Mouse (Mus musculus): ENCODE measurements around the gene Dcaf17. TPM values are rescaled to one million over a fixed set of nuclear protein-coding genes. Genes with fewer than 3 reads are reported as not detected.

Gene Dcaf17
- total and polyA plus RNA-seq, 3 experiments = 15.6 to 28.1 (median 22.7) TPM

GRCm38 (mm10) chr2:71011816-71012215, 43.3 kb upstream of the Dcaf17 start:
- Histone ChIP-seq H3K4me1 (ENCODE audit: control insufficient read depth in 1 of 2, insufficient read depth in 2 of 2) (peaks cover 0 to 2% of the 10 kb centered on the region in 2 experiments; a peak in 2 of 4 replicates), H3K4me3 (replicated peaks in 1 of 3; ENCODE audit: low read depth in 2 of 3, low read length in 2 of 3, poor library complexity in 1 of 3) (no peak overlapping the region), H3K27me3 (replicated peaks) (no peaks in the 10 kb centered on the region), H3K9me3 (replicated peaks; ENCODE audit: low read length) (peaks cover 2% of the 10 kb centered on the region), H3K79me2 (replicated peaks; ENCODE audit: control insufficient read depth, extremely low read depth, insufficient read depth, poor library complexity, severe bottlenecking) (no peaks in the 10 kb centered on the region), H3K36me3 (replicated peaks in 1 of 2; ENCODE audit: control insufficient read depth in 1 of 2, insufficient read depth in 1 of 2, low read length in 1 of 2) (peaks cover 4 to 30% of the 10 kb centered on the region in 2 experiments), H3K27ac (ENCODE audit: insufficient read depth, low read depth) (no peak overlapping the region), H3K9ac (ENCODE audit: insufficient read depth, low read depth) (no peak overlapping the region), H3K4me2 (ENCODE audit: insufficient read depth, low read depth, poor library complexity, severe bottlenecking) (no peak overlapping the region)
- in situ Hi-C loops (cut with MboI; ENCODE audit: low pct_ligation_motif_present, low pct_unique_long_range_greater_than_20kb, low sequenced_read_pairs) = no loop called here
- dilution Hi-C loops (cut with MboI; ENCODE audit: extremely low pct_ligation_motif_present, extremely low pct_unique_long_range_greater_than_20kb, low sequenced_read_pairs) = no loop called here
- no peak for DNase-seq (ENCODE audit: extremely low read depth)
- no peak for TF ChIP-seq TCF12 (IDR thresholded peaks at IDR 0.05; ENCODE audit: low read depth, low read length)

- in situ Hi-C loops (cut with MboI; ENCODE audit: low pct_ligation_motif_present, low pct_unique_long_range_greater_than_20kb, low sequenced_read_pairs) (no loop called here), dilution Hi-C loops (cut with MboI; ENCODE audit: extremely low pct_ligation_motif_present, extremely low pct_unique_long_range_greater_than_20kb, low sequenced_read_pairs) (no loop called here)
- Histone ChIP-seq H3K79me2 (replicated peaks; ENCODE audit: control insufficient read depth, extremely low read depth, insufficient read depth, poor library complexity, severe bottlenecking) (no peaks in the 10 kb centered on the region), H3K27me3 (replicated peaks) (no peaks in the 10 kb centered on the region), H3K9me3 (replicated peaks; ENCODE audit: low read length) (peaks cover 2% of the 10 kb centered on the region), H3K9ac (ENCODE audit: insufficient read depth, low read depth) (no peak overlapping the region), H3K27ac (ENCODE audit: insufficient read depth, low read depth) (no peak overlapping the region), H3K4me1 (ENCODE audit: control insufficient read depth in 1 of 2, insufficient read depth in 2 of 2) (no peaks in the 10 kb centered on the region), H3K4me3 (replicated peaks in 1 of 3; ENCODE audit: low read depth in 2 of 3, low read length in 2 of 3, poor library complexity in 1 of 3) (no peak overlapping the region), H3K36me3 (replicated peaks in 1 of 2; ENCODE audit: control insufficient read depth in 1 of 2, insufficient read depth in 1 of 2, low read length in 1 of 2) (peaks cover 4 to 35% of the 10 kb centered on the region in 2 experiments), H3K4me2 (ENCODE audit: insufficient read depth, low read depth, poor library complexity, severe bottlenecking) (no peak overlapping the region)
- TF ChIP-seq MEF2A (IDR thresholded peaks at IDR 0.05; ENCODE audit: borderline replicate concordance, low read depth, low read length) = no peak
- no peak for TF ChIP-seq RAD21 (IDR thresholded peaks at IDR 0.05; ENCODE audit: low read depth, low read length)
- no peak for TF ChIP-seq JUN (IDR thresholded peaks at IDR 0.05; ENCODE audit: insufficient read depth, low read depth, low read length)
- TF ChIP-seq PAX5 (IDR thresholded peaks at IDR 0.05; ENCODE audit: low read length) = no peak
- no peak for TF ChIP-seq MYC (IDR thresholded peaks at IDR 0.05; ENCODE audit: low read depth, low read length)
- TF ChIP-seq TCF12 (IDR thresholded peaks at IDR 0.05; ENCODE audit: low read depth, low read length) = no peak
- no peak for TF ChIP-seq TBP (conservative IDR thresholded peaks at IDR 0.05; ENCODE audit: low read depth, low read length)
- TF ChIP-seq KAT2A (IDR thresholded peaks at IDR 0.05; ENCODE audit: insufficient replicate concordance, low read length) = no peak
- TF ChIP-seq ZKSCAN1 (IDR thresholded peaks at IDR 0.05; ENCODE audit: borderline replicate concordance, low read depth, low read length) = no peak
- TF ChIP-seq ZC3H11A (IDR thresholded peaks at IDR 0.05; ENCODE audit: low read depth, low read length) = no peak
- no peak for TF ChIP-seq RCOR1 (conservative IDR thresholded peaks at IDR 0.05; ENCODE audit: low read depth, low read length)
- TF ChIP-seq UBTF (IDR thresholded peaks at IDR 0.05; ENCODE audit: low read depth, low read length) = no peak
- DNase-seq (ENCODE audit: extremely low read depth) = no peak
Observed at GRCm38 (mm10) chr2:71013521-71013920, 41.6 kb upstream of the Dcaf17 start.

GRCm38 (mm10) chr2:71019277-71019676, 35.9 kb upstream of the Dcaf17 start:
- H3K9me3 ChIP-seq (replicated peaks; ENCODE audit: low read length) = no peaks in the 10 kb centered on the region
- no peak overlapping the region for H3K4me2 ChIP-seq (ENCODE audit: insufficient read depth, low read depth, poor library complexity, severe bottlenecking)
- dilution Hi-C loops (cut with MboI; ENCODE audit: extremely low pct_ligation_motif_present, extremely low pct_unique_long_range_greater_than_20kb, low sequenced_read_pairs) = no loop called here
- peaks cover 0 to 24% of the 10 kb centered on the region in 2 experiments for H3K36me3 ChIP-seq (replicated peaks in 1 of 2; ENCODE audit: control insufficient read depth in 1 of 2, insufficient read depth in 1 of 2, low read length in 1 of 2)
- H3K9ac ChIP-seq (ENCODE audit: insufficient read depth, low read depth) = no peak overlapping the region
- no peak overlapping the region for H3K27ac ChIP-seq (ENCODE audit: insufficient read depth, low read depth)
- in situ Hi-C loops (cut with MboI; ENCODE audit: low pct_ligation_motif_present, low pct_unique_long_range_greater_than_20kb, low sequenced_read_pairs) = no loop called here
- no peak for TF ChIP-seq TCF12 (IDR thresholded peaks at IDR 0.05; ENCODE audit: low read depth, low read length)
- no peaks in the 10 kb centered on the region for H3K79me2 ChIP-seq (replicated peaks; ENCODE audit: control insufficient read depth, extremely low read depth, insufficient read depth, poor library complexity, severe bottlenecking)
- no peaks in the 10 kb centered on the region for H3K27me3 ChIP-seq (replicated peaks)
- peaks cover 0 to 9% of the 10 kb centered on the region in 2 experiments; a peak in 2 of 4 replicates for H3K4me1 ChIP-seq (ENCODE audit: control insufficient read depth in 1 of 2, insufficient read depth in 2 of 2)
- no peak for DNase-seq (ENCODE audit: extremely low read depth)
- no peak overlapping the region for H3K4me3 ChIP-seq (replicated peaks in 1 of 3; ENCODE audit: low read depth in 2 of 3, low read length in 2 of 3, poor library complexity in 1 of 3)
